Mouse (Mus musculus): Measurements from ENCODE around the gene Glra1.

DNA sequence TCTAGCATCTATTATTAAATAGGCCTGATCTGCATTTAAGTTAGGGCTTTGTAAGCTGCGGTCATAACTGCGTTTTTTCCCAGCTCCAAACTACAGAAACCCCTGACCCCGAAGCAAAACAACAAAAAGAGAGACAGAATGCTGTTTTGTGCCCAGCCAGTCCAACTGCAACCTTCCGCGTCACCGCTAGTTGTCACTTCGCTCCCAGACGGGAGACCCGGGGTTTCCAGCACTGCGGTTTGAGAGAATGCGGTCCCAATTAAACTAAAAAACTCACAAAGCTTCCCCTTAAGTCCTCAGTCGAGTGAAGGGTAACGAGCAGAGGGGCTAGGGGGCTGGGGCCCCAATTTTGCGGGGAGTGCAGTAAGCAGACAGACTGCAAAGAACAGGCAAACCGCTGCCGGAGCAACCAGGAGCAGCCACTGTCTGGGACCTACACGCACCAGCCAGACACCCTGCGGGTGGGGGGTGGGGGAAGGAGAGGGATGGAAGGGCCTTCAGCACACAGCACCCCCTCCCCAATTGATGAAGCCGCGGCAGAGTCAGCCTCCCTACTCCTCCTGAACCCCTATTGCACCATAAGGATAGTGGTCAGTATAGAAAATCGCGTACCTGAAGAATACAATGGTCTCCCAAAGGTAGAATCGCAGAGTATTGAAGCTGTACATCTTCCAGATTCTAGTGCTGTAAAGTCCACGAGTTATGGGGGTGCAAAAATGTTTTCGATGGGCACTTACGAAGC, 761 bp downstream of the Glra1 start:
- TF ChIP-seq CTCF (IDR thresholded peaks at IDR 0.05) (no peak), EP300 (IDR thresholded peaks at IDR 0.05; ENCODE audit: insufficient read depth, low read depth, low read length) (no peak), POLR2A (IDR thresholded peaks at IDR 0.05; ENCODE audit: insufficient read depth, low read depth, low read length) (no peak)
